Mouse (Mus musculus) CH12.LX (cell line): Measurements from ENCODE around the gene Zfp760.

Source experiments
- CTCF ChIP-seq, 2 experiments: IDR thresholded peaks in 1 of 2; conservative IDR thresholded peaks in 1 of 2; 2 replicates each; pipeline ENCODE4 v1.5.1; 2011 to 2012; ENCODE audit warnings: low read depth in 2 of 2, low read length in 2 of 2, improper control_type of control experiment in 1 of 2, inconsistent platforms in 1 of 2, mild to moderate bottlenecking in 1 of 2, moderate library complexity in 1 of 2
- UBTF ChIP-seq: IDR thresholded peaks from 2 replicates; pipeline ENCODE4 v1.6.1; 2012; ENCODE audit warnings: low read depth, mild to moderate bottlenecking, inconsistent platforms, low read length, improper control_type of control experiment, moderate library complexity

DNA sequence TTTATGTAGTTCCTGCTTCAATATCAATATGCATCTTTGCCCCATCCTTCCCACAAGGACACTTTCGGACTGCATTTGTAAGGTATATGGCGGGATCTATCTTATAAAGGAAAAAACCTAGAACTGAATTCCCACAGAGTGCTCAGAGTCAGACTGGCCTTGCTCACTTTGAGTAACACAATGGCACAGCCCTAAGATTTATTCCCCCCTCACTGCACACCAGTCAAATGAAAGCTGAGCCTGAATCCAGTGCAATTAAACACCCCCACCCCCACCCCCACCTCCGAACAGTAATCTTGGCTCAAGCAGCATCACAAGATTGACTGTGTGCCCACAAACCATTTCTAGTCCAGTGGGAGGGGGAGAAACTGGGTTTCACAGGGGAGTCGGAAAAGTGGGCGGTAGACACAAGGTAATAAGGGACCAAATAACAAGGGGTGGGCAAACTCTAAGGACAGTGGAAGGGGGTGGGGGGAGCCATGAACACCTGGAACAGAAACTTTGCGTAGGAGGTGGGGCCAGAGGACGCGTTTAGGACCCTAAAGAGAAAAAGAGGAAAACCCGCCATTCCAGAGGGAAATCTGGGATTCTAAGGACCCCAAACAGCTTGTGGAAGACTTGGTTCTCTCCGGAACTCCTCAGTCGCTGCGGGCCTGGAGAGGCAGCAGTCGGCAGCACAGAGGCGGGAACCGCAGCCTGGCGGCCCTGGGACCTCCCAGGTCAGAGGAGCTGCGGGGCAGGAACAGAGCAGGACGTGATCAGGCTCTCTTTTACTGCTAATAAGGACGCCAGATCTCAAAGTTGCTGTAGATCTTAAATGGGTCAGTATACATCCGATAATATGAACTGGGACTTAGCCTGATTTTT, 46.0 kb downstream of the Zfp760 start:
- TF ChIP-seq UBTF: no peak
- no peak for TF ChIP-seq CTCF (conservative IDR thresholded peaks at IDR 0.05 in 1 of 2, IDR thresholded peaks at IDR 0.05 in 1 of 2; ENCODE audit: low read depth in 2 of 2, low read length in 2 of 2)
